Mouse (Mus musculus): ENCODE data around the gene Aldoart1. TPM values are rescaled to one million over a fixed set of nuclear protein-coding genes. Genes with fewer than 3 reads are reported as not detected.

Aldoart1 gene
- not detected in 2 replicates for total RNA-seq (2021)
- long read RNA-seq, experiment 1, result 0 reads
- long read RNA-seq, experiment 2, result 0 reads

DNA sequence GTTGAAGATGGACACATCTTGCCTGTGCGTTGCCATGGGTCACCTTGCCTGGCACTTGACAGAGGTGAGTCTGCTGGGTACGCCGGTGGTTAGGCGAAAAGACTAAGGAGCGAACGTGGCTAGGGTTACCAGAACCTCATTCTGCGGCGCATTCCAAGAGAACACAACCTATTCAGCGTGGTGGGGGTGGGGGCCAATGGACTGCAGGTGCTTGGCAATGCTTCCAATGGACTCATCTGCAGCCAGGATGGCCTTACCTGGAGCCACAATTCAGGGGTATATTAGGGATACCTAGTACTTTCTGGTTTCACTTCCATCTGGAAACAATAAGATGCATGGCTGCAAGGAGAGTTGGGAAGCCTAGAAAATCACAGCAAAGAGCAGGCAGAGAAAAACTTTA, at the start of gene Aldoart1:
Gene Aldoart1, minus strand, starts transcription at position 101 of the 400 bp plus-strand sequence.
- DNase-seq, result no peak

DNA sequence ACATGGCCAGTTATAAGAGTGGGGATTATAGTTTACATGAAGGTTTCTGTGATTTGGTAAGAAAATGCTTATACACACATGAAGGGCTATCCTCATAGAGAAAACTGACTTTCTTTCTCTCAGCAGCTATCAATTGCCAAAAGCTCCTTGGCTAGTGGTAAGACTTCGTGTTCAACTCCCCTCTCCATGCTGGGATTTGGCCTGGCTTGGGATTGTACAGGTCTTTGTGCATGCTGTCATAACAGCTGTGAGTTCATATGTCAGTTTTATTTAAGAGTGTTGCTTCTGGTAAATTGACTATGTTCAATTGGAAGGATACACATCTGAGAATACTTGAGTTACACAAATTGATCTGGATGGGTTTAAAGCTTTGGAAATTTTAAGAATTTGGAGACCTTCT, 49.1 kb upstream of the Aldoart1 start:
- no peak for DNase-seq

- DNase-seq, result no peak
These were observed 13.1 kb upstream of the Aldoart1 start for GRCm38 (mm10) chr4:72865371-72866075.

GRCm38 (mm10) chr4:72844276-72844675, 8.2 kb downstream of the Aldoart1 start:
- no peak for DNase-seq

- DNase-seq, result no peak
These were observed 9.4 kb downstream of the Aldoart1 start for GRCm38 (mm10) chr4:72843025-72843424.

DNA sequence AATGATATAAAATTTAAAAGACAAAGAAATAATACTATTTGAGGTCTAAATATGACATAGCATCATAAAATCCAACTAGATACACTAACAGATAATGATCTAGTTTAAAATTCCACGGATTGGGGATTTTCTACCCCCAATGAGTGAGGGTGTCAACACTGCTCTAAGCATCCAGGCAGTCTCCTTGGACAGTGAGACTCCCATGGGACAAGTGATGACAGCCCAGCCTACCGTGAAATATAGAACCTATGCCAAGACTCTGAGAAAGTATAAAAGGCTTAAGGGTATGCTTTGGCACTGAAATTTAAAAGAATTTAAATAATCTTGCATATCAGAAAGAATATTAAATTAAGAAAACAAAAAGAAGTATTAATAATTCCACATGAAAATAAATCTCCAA, 16.0 kb downstream of the Aldoart1 start:
- DNase-seq, result no peak

DNA sequence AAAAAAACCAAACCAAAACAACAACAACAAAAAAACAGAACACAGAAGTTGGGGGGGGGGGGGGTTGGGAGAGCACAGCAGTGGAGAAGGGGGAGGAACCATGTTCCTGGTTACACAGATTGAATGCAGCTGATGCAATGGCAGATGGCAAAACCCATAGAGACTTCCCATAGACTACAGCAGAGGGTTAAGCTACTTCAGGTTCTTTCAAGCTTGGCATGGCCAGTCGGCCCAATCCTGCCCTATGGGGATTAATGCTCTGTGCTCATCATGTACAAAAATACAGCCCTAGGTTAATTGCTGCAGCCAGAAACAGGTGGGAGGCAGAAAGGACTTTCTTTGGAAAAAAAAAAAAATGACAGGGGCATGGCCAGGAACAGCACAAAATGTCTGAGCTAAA, 17.0 kb downstream of the Aldoart1 start:
- no peak for DNase-seq

DNA sequence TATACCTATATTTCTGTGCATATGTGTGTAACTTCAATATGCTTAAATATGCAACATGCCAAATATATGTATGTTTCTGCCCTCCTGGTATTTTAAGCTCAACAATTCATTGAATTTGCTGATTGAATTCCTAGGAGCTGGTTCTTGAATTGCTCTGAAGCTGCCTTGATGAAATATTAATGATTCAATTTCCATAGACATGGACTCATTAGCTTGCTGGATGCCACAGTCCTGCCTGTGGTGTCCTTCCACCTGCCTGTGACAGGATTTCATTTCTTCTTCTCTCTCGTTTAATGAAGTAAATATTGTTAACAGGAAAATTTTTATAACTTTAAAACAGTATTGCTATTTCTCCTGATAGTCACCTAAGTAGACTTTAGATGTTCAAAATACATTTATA, 51.6 kb downstream of the Aldoart1 start:
- no peak for DNase-seq
